Mouse (Mus musculus) lung, embryonic 14.5 days (tissue): ENCODE measurements around the gene Rgs7. TPM values are rescaled to one million over a fixed set of nuclear protein-coding genes. Genes with fewer than 3 reads are reported as not detected.

Experiments
- ATAC-seq: fragments of 200-750 bp; cut with Nextera tagmentation; 2 replicates; pipeline ENCODE4 v1.8.0; 2017; ENCODE audit warnings: mild to moderate bottlenecking, moderate TSS enrichment, moderate library complexity; ENCODE audit not compliant: insufficient read depth
- DNase-seq: peaks from one replicate; pipeline ENCODE4 v3.0.0-alpha.2; 2015
- H3K27ac ChIP-seq: fragments of 300-500 bp; sonication (generic); 2 replicates; pipeline ENCODE4 v1.5.1; 2014; ENCODE audit warnings: low read depth, mild to moderate bottlenecking, moderate library complexity
- H3K27me3 ChIP-seq: fragments of 300-500 bp; sonication (generic); 2 replicates; pipeline ENCODE4 v1.6.1; 2014; ENCODE audit warnings: low read length, control low read depth; ENCODE audit not compliant: insufficient read depth
- H3K36me3 ChIP-seq: fragments of 300-500 bp; sonication (generic); 2 replicates; pipeline ENCODE4 v1.6.1; 2014; ENCODE audit warnings: control low read depth; ENCODE audit not compliant: insufficient read depth
- H3K4me1 ChIP-seq: fragments of 300-500 bp; sonication (generic); 2 replicates; pipeline ENCODE4 v1.6.1; 2014; ENCODE audit warnings: antibody characterized with exemption, control low read depth; ENCODE audit not compliant: insufficient read depth
- H3K4me2 ChIP-seq: fragments of 300-500 bp; sonication (generic); 2 replicates; pipeline ENCODE4 v1.6.1; 2014; ENCODE audit warnings: mild to moderate bottlenecking
- H3K4me3 ChIP-seq: fragments of 300-500 bp; sonication (generic); 2 replicates; pipeline ENCODE4 v1.5.1; 2014; ENCODE audit warnings: low read depth, low read length
- H3K9ac ChIP-seq: fragments of 300-500 bp; sonication (generic); 2 replicates; pipeline ENCODE4 v1.6.1; 2014
- H3K9me3 ChIP-seq: fragments of 300-500 bp; sonication (generic); 2 replicates; pipeline ENCODE4 v1.6.1; 2016; ENCODE audit warnings: low read depth, low read length, control low read depth
- CTCF ChIP-seq: IDR thresholded peaks from 2 replicates; pipeline ENCODE4 v1.5.1; 2016; ENCODE audit warnings: antibody characterized with exemption, low read depth
- WGBS: fragments of 180-500 bp; shearing (Covaris S2); extraction: QIAGEN DNeasy Blood & Tissue Kit; methylation state at CpG from one replicate; pipeline ENCODE4 v1.1.7; 2014; 5-methylcytosine and 5-hydroxymethylcytosine counted together
- polyA plus RNA-seq: library from polyadenylated mRNA; unstranded; fragments of >200 nt; fragmentation: Nextera tagmentation; extraction: Ambion mirVana; gene quantifications from 2 replicates; pipeline ENCODE4 v1.2.1, GENCODE M21; 2014

Rgs7 gene
- polyA plus RNA-seq, 1 experiment from 2014 or later, result 0.08 TPM

DNA sequence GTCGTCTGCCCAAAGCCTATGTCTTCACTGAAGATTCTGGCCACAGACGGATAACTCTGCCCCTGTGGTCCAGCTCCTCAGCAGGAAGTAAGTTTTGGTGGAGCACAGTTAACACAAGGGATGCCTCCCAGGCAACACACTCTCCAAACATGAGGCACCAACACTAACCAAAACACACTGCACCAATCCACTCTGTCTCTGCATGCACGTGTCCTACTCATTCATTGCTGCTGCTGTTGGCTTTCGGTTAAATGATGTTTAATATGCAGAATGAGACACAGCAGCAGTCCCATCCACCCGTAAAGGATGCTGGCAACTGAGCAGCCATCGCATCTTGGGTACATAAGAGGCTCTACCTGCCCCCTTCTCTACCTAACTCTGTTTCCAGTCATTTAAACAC, 59.2 kb downstream of the Rgs7 start:
- no peak for DNase-seq
- H3K9ac ChIP-seq, result no peak overlapping the region
- no peak for ATAC-seq
- no peak overlapping the region for H3K27ac ChIP-seq
- 78% methylated on average over 6 of the region's 6 CpGs for WGBS
- no peaks in the 10 kb centered on the region for H3K9me3 ChIP-seq
- no peak overlapping the region for H3K4me3 ChIP-seq
- no peak overlapping the region for H3K4me2 ChIP-seq
- H3K4me1 ChIP-seq, result no peaks in the 10 kb centered on the region
- no peak for TF ChIP-seq CTCF
- H3K27me3 ChIP-seq, result no peaks in the 10 kb centered on the region
- H3K36me3 ChIP-seq, result no peaks in the 10 kb centered on the region

DNA sequence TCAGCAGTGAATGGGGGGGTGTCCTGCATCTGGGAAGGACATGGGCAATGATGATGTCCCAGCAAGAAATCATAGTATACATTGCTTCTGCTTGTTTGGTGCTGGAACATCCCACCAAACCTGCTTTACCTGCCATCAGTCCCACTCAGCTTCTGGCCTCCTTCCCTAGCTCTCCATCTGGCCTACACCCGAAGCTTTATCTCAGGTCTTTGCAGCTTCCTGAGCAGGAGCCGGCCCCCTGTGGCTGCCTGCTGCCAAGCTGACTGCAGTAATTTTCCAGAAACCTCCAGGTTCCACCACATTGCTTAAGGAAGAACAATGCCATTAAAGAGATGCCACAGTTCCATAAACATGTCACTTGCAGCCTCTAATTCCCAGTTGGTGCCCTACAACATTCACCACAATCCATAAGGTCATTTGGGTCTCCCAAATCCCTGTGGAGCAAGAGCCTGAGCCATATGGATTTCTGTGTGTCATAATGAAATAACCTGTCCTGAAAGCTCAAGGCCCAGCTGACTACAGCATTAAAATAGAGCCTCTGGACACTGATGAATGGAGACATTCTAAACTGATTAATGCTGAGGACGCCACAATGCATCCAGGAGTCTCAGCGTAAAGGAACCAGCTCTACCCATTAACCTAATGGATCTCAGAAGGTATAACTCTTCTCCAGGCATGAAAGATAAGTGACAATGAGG, 60.8 kb downstream of the Rgs7 start:
- Histone ChIP-seq H3K4me2 (no peak overlapping the region), H3K9me3 (no peaks in the 10 kb centered on the region), H3K9ac (no peak overlapping the region), H3K27ac (no peak overlapping the region), H3K4me3 (no peak overlapping the region), H3K36me3 (no peaks in the 10 kb centered on the region), H3K4me1 (no peaks in the 10 kb centered on the region), H3K27me3 (no peaks in the 10 kb centered on the region)
- DNase-seq, result no peak
- TF ChIP-seq CTCF, result no peak
- ATAC-seq, result no peak
- WGBS, result 56% methylated on average over 4 of the region's 4 CpGs

DNA sequence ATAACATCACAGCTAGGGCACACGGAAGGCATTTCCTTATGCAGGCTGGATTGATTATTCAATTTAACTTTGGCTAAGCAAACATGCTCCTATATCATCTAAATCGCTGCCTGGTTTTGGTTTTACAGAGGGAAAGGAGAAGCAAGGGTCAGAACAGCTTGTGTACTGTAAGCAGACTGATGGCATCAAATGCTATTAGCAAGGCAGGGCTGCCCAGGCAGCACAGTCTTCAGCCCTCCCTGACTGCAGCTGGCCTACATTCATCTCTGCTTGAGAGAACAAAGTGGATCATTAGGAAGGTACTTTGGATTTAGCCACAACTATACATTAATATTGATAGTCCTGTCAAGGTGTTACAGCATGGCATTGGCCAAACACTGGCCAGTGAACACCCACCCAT, 65.2 kb downstream of the Rgs7 start:
- Histone ChIP-seq H3K27me3 (no peaks in the 10 kb centered on the region), H3K4me3 (no peak overlapping the region), H3K4me2 (no peak overlapping the region), H3K36me3 (no peaks in the 10 kb centered on the region), H3K4me1 (no peaks in the 10 kb centered on the region), H3K9me3 (no peaks in the 10 kb centered on the region), H3K9ac (no peak overlapping the region), H3K27ac (no peak overlapping the region)
- 71% methylated on average over 2 of the region's 2 CpGs for WGBS
- ATAC-seq (no peak), DNase-seq (no peak)
- TF ChIP-seq CTCF, result no peak

DNA sequence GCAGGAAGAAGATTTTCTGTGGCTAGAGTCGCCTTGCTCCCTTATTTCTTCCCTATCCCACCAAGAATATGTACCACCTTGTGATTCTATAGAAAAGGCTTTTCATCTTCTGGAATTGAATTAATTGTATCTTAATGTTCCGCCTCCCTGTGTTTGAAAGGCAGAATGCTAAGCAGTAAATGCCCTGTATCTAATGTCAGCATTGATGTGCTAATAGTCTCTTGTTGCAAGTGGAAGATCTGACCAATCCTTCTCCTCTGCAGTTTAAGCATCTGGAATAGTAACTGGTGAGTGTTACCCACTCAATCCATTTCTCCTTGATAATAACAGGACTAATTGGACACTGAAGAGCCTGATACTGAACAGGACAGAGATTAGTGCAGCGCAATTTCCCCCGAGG, 65.9 kb downstream of the Rgs7 start:
- no peak for DNase-seq
- Histone ChIP-seq H3K36me3 (no peaks in the 10 kb centered on the region), H3K4me1 (no peaks in the 10 kb centered on the region), H3K9ac (no peak overlapping the region), H3K4me3 (no peak overlapping the region), H3K27me3 (no peaks in the 10 kb centered on the region), H3K9me3 (no peaks in the 10 kb centered on the region), H3K4me2 (no peak overlapping the region), H3K27ac (no peak overlapping the region)
- WGBS, result 88% methylated on average over 4 of the region's 4 CpGs
- TF ChIP-seq CTCF, result no peak
- ATAC-seq, result no peak

DNA sequence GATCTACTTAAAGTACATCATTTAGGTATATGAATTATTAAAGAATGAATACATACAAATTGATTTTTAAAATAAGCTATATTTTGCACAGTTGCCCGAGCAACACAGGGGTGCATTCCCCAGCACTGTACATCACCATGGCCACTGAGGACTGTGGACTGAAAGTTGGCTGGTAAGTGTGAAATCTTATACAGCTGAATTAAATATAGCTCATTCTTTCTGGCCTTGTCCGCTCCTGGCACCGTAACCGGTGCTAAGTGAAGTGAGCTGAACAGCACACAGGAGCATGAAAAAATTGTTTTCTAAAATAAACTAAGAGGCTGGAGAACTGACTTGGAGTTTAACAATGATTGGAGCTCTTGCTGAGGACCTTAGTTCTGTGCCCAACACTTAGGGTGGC, 71.4 kb downstream of the Rgs7 start:
- Histone ChIP-seq H3K4me1 (no peaks in the 10 kb centered on the region), H3K27ac (no peak overlapping the region), H3K9ac (no peak overlapping the region), H3K9me3 (no peaks in the 10 kb centered on the region), H3K27me3 (no peaks in the 10 kb centered on the region), H3K4me2 (no peak overlapping the region), H3K36me3 (no peaks in the 10 kb centered on the region), H3K4me3 (no peak overlapping the region)
- no peak for TF ChIP-seq CTCF
- ATAC-seq (no peak), DNase-seq (no peak)
- 80% methylated on average over 4 of the region's 4 CpGs for WGBS

DNA sequence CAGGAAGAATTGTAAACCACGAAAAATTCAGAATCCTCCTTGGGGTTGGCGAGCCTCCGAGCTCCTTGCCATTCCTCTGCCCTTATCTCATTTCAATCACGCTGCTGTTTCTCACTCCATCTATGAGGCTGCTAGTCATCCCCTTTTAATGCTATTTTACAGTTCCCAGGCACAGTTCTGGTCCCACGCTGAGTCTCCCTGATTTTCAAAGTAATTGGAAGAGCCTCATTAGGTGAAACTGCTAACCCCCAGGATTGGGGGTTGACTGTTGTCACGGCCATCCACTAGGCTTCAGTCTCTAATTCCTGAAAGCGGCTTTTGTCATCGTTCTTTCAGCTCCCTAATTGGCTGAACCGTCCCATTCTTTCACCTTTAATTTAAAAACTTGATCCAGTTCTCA, 76.6 kb downstream of the Rgs7 start:
- ATAC-seq (no peak), DNase-seq (no peak)
- Histone ChIP-seq H3K4me1 (no peaks in the 10 kb centered on the region), H3K4me2 (no peak overlapping the region), H3K9me3 (no peaks in the 10 kb centered on the region), H3K36me3 (no peaks in the 10 kb centered on the region), H3K4me3 (no peak overlapping the region), H3K27ac (no peak overlapping the region), H3K27me3 (no peaks in the 10 kb centered on the region), H3K9ac (no peak overlapping the region)
- 63% methylated on average over 9 of the region's 9 CpGs for WGBS
- TF ChIP-seq CTCF, result no peak

DNA sequence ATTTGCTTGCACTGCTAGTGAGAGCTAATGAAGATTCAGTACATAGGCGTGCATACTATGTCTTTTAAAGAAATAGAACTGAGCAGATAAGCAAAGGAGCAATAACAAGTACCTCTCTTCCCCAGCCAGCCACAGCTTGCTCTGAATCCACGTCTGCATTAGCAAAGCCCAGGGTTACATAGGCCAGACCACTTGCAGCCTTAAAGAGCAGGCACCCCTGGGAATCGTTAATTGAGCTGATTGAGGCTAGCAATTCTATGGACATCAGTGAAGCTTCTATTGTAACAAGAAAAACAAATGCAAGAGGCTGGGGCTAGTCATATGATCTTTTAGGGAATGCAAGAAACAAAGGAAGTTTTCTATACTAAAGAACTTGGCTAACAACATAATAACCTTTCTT, 81.9 kb downstream of the Rgs7 start:
- Histone ChIP-seq H3K27ac (no peak overlapping the region), H3K4me2 (no peak overlapping the region), H3K9me3 (no peaks in the 10 kb centered on the region), H3K4me3 (no peak overlapping the region), H3K36me3 (no peaks in the 10 kb centered on the region), H3K9ac (no peak overlapping the region), H3K4me1 (no peaks in the 10 kb centered on the region), H3K27me3 (no peaks in the 10 kb centered on the region)
- no peak for TF ChIP-seq CTCF
- ATAC-seq (no peak), DNase-seq (no peak)
- WGBS, result 39% methylated on average over 3 of the region's 3 CpGs

DNA sequence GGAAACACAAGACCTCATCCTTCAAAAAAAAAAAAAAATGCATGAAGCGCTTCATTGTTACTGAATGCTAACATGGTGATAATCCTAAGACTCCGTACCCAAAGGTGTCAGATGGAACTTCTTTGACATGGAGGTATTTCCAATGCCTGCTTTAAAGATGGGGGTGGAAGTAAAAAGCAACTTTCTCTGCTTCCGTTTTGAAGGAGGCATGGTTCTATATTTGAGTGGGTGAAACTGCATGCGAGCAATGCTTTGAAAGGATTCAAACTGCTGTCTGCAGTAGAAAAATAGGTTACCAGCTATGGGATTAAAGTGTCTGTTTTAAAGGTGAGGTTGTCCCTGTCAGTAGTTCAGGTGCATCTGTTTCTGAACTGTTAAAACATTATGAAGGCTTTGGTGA, 100.4 kb downstream of the Rgs7 start:
- no peak for ATAC-seq
- no peak overlapping the region for H3K4me2 ChIP-seq
- H3K9ac ChIP-seq, result no peak overlapping the region
- no peak overlapping the region for H3K27ac ChIP-seq
- no peaks in the 10 kb centered on the region for H3K4me1 ChIP-seq
- H3K36me3 ChIP-seq, result no peaks in the 10 kb centered on the region
- TF ChIP-seq CTCF, result no peak
- no peak for DNase-seq
- WGBS, result 76% methylated on average over 4 of the region's 4 CpGs
- no peak overlapping the region for H3K4me3 ChIP-seq
- no peaks in the 10 kb centered on the region for H3K9me3 ChIP-seq
- no peaks in the 10 kb centered on the region for H3K27me3 ChIP-seq
